Mouse (Mus musculus): ENCODE results near the gene Mfsd11. TPM values are rescaled to one million over a fixed set of nuclear protein-coding genes. Genes with fewer than 3 reads are reported as not detected.

Gene Mfsd11
- polyA plus RNA-seq, 1 experiment from 2014 or later = 27.9 TPM

DNA sequence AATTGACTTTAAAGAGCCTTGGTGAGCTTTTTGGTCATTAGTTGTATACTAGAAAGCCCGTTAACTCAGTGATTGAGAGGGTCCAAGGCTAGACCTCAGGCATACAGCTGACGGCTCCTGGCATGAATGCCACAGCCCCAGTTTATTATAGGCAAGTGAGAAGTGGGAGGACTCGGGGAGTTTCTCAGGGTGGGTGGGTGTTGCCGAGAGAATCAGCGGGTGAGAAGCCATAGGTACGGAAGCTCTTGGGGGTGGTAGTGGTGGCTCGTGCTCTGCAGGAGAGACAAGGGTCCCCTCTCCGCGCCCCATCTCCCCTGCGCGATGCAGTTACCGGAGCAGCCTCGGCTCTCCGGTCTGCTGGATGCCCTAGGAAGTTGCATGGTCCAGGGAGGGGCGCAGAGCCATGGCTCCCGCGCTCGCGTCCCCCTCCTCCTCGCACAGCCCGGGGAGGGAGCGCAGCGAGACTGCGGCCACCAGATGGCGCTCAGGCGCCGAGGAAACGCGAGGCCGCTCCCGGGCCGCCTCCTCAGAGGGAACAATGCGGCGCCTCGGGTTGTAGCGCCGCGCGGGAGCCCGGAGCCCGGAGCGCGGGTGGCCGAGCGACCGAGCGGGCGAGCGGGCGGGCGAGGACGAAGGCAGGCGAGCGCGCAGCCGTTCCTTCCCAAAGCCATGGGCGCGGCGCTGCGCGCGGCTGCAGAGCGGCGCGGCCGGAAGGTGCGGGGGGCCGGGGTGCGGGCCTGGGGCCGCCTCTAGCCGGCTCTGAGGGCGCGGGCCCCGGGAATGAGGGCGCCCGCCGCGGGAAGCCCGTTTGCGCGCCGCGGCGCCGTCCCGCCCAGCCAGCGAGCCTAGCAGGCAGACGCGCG is 66.3 kb downstream of the Mfsd11 start, which contains the start of gene Mgat5b:
Mgat5b (plus strand) TSS at position 541 of the 863 bp plus-strand sequence.
- ATAC-seq (replicated peaks; ENCODE audit: low FRiP score) (peak; percentile 90), DNase-seq (ENCODE audit: low spot score) (peak; percentile 96)
- Histone ChIP-seq H3K27me3 (ENCODE audit: control insufficient read depth, insufficient read depth, low read length) (peaks cover 16% of the 10 kb centered on the region), H3K9me3 (ENCODE audit: control insufficient read depth, low read length) (no peaks in the 10 kb centered on the region), H3K4me2 (ENCODE audit: low read depth, low read length, severe bottlenecking) (peak within 1 kb of the TSS; percentile 98), H3K4me3 (ENCODE audit: low read depth, low read length) (peak within 1 kb of the TSS; percentile 73), H3K4me1 (replicated peaks; ENCODE audit: control insufficient read depth, insufficient read depth, low read length) (peaks cover 6% of the 10 kb centered on the region; the same call in 1 of the 2 replicates), H3K27ac (ENCODE audit: low read depth, low read length) (peak within 1 kb of the TSS; percentile 37; the same call in 1 of the 2 replicates), H3K36me3 (ENCODE audit: control insufficient read depth, insufficient read depth, low read length) (no peaks in the 10 kb centered on the region), H3K9ac (ENCODE audit: low read length) (peak within 1 kb of the TSS; percentile 99)
- WGBS = 1% methylated on average over 87 of the region's 90 CpGs

DNA sequence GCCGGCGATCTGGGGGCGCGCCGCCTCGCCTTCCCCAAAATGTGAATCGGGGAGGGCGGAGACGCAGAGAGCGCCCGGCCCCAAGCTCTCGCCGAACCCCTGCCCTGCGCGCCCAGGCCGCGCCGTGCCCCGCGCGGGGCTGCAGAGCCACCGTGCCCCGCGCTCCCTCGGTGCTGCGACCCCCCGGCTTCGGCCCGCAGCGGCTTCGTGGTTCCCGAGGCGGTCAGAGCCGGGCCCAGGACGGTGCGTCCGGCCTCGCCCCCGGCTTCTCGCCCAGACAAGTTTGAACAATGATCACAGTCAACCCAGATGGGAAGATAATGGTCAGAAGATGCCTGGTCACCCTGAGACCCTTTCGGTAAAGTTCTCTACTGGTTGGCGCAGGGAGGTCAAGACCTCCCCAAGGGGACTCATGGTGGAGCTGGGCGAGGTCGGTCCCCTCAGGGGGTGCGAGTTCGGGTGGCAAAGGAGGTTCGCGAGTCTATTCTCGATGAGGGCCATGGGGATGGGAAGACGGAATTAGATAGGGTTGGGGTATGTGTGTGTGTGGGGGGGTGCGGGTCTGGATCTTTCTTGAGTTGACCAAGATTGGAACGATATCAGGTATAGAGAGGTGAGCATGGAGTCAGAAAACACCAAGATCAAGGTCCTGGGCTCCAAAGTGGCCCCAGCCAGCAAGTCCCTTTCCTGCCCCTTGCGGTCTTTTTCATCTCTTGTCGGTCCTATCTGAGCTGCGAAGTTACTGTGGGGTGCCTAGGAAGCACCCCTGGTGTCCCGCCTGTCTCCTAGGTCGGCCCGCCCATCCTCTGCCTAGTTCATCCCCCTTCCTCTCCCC is 67.2 kb downstream of the Mfsd11 start:
- peaks cover 16% of the 10 kb centered on the region for H3K27me3 ChIP-seq (ENCODE audit: control insufficient read depth, insufficient read depth, low read length)
- ATAC-seq (replicated peaks; ENCODE audit: low FRiP score) (peak; percentile 34), DNase-seq (ENCODE audit: low spot score) (no peak)
- 1% methylated on average over 58 of the region's 58 CpGs for WGBS
- peak overlapping the region; percentile 73 for H3K4me3 ChIP-seq (ENCODE audit: low read depth, low read length)
- H3K36me3 ChIP-seq (ENCODE audit: control insufficient read depth, insufficient read depth, low read length) = no peaks in the 10 kb centered on the region
- H3K9me3 ChIP-seq (ENCODE audit: control insufficient read depth, low read length) = no peaks in the 10 kb centered on the region
- H3K27ac ChIP-seq (ENCODE audit: low read depth, low read length) = 0 out of 2 replicates have a peak overlapping the region, but pooled peaks have one; percentile 37
- peaks cover 6% of the 10 kb centered on the region; the same call in 1 of the 2 replicates for H3K4me1 ChIP-seq (replicated peaks; ENCODE audit: control insufficient read depth, insufficient read depth, low read length)
- peak overlapping the region; percentile 99 for H3K9ac ChIP-seq (ENCODE audit: low read length)
- H3K4me2 ChIP-seq (ENCODE audit: low read depth, low read length, severe bottlenecking) = peak overlapping the region; percentile 98

DNA sequence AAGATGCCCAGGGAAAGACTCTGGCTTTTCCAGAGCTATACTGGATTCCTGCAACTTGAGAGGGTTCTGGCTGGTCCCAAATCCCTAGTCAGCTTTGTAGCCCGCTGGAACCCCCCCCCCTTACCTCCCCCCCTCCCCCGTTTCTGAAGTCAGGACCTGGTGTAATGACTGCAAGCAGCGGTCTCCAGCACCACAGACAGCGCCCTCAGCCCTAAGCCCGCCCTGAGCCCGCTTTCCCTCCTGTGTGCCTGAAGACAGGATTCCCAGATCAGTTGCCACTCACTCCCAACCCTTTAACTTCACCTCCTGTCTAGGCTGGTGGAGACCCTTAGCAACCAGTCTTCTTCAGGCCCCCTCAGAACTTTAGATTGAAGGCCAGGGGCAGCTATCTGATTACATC is 68.5 kb downstream of the Mfsd11 start:
- H3K27me3 ChIP-seq (ENCODE audit: control insufficient read depth, insufficient read depth, low read length) = peaks cover 16% of the 10 kb centered on the region
- peak overlapping the region; percentile 98 for H3K4me2 ChIP-seq (ENCODE audit: low read depth, low read length, severe bottlenecking)
- DNase-seq (ENCODE audit: low spot score) (peak; percentile 75), ATAC-seq (replicated peaks; ENCODE audit: low FRiP score) (no peak)
- no peak overlapping the region; the same call in 1 of the 2 replicates for H3K9ac ChIP-seq (ENCODE audit: low read length)
- peaks cover 6% of the 10 kb centered on the region; the same call in 1 of the 2 replicates for H3K4me1 ChIP-seq (replicated peaks; ENCODE audit: control insufficient read depth, insufficient read depth, low read length)
- H3K4me3 ChIP-seq (ENCODE audit: low read depth, low read length) = peak overlapping the region; percentile 73; the same call in 1 of the 2 replicates
- no peak overlapping the region for H3K27ac ChIP-seq (ENCODE audit: low read depth, low read length)
- no peaks in the 10 kb centered on the region for H3K9me3 ChIP-seq (ENCODE audit: control insufficient read depth, low read length)
- 8% methylated on average over 6 of the region's 6 CpGs for WGBS
- no peaks in the 10 kb centered on the region for H3K36me3 ChIP-seq (ENCODE audit: control insufficient read depth, insufficient read depth, low read length)

DNA sequence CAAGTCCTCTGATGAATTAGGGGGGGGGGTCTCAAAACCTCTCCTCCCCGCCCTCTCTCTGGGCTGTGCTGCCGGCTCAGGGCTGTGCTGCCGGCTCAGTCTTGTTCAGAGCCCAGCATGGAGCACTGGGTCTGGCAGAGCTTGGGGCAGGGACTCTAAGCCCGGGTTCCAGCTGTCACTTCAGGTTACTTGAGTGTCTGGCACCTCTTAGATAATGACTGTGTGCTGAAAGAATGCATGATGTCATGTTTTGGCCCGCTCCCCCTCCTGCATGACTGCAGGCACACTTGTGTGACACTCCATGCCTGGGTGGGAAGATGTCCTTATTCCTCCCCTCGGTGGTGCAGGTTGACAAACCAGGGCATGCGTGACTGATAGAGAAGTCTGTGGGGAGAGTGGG is 69.8 kb downstream of the Mfsd11 start:
- H3K9ac ChIP-seq (ENCODE audit: low read length) = no peak overlapping the region; the same call in 1 of the 2 replicates
- WGBS = 52% methylated on average over 7 of the region's 7 CpGs
- H3K27ac ChIP-seq (ENCODE audit: low read depth, low read length) = no peak overlapping the region
- DNase-seq (ENCODE audit: low spot score) (no peak), ATAC-seq (replicated peaks; ENCODE audit: low FRiP score) (no peak; the same call in 1 of the 2 replicates)
- no peaks in the 10 kb centered on the region for H3K9me3 ChIP-seq (ENCODE audit: control insufficient read depth, low read length)
- peaks cover 11% of the 10 kb centered on the region for H3K27me3 ChIP-seq (ENCODE audit: control insufficient read depth, insufficient read depth, low read length)
- H3K36me3 ChIP-seq (ENCODE audit: control insufficient read depth, insufficient read depth, low read length) = no peaks in the 10 kb centered on the region
- H3K4me1 ChIP-seq (replicated peaks; ENCODE audit: control insufficient read depth, insufficient read depth, low read length) = peaks cover 6% of the 10 kb centered on the region; the same call in 1 of the 2 replicates
- H3K4me3 ChIP-seq (ENCODE audit: low read depth, low read length) = no peak overlapping the region
- H3K4me2 ChIP-seq (ENCODE audit: low read depth, low read length, severe bottlenecking) = no peak overlapping the region

Other genes with a start within 250 kb of the Mfsd11 start
- gene Rhbdf2, start 225.4 kb upstream of the Mfsd11 start, polyA plus RNA-seq (2014; fragmentation: Nextera tagmentation; extraction: Ambion mirVana) = 2.5 and 2.7 TPM in 2 replicates
- gene Prcd, start 198.9 kb upstream of the Mfsd11 start, polyA plus RNA-seq (2014; fragmentation: Nextera tagmentation; extraction: Ambion mirVana) = 0.23 and 0.67 TPM in 2 replicates
- gene Cygb, start 198.1 kb upstream of the Mfsd11 start, polyA plus RNA-seq (2014; fragmentation: Nextera tagmentation; extraction: Ambion mirVana) = 1.7 TPM in 2 replicates
- not detected in 2 replicates for gene St6galnac1, start 76.9 kb upstream of the Mfsd11 start, polyA plus RNA-seq (2014; fragmentation: Nextera tagmentation; extraction: Ambion mirVana)
- 16.8 and 19.6 TPM in 2 replicates for gene Mxra7, start 24.4 kb upstream of the Mfsd11 start, polyA plus RNA-seq (2014; fragmentation: Nextera tagmentation; extraction: Ambion mirVana)
- gene Mettl23, start 9.2 kb upstream of the Mfsd11 start, polyA plus RNA-seq (2014; fragmentation: Nextera tagmentation; extraction: Ambion mirVana) = 67.6 and 70.4 TPM in 2 replicates
- 86.8 and 99.5 TPM in 2 replicates for gene Jmjd6, start 9.0 kb upstream of the Mfsd11 start, polyA plus RNA-seq (2014; fragmentation: Nextera tagmentation; extraction: Ambion mirVana)
- 1,008 and 1,039 TPM in 2 replicates for gene Srsf2, start 654 bp downstream of the Mfsd11 start, polyA plus RNA-seq (2014; fragmentation: Nextera tagmentation; extraction: Ambion mirVana)
- 9.3 and 11.8 TPM in 2 replicates for gene Mgat5b, start 66.4 kb downstream of the Mfsd11 start, polyA plus RNA-seq (2014; fragmentation: Nextera tagmentation; extraction: Ambion mirVana)

All from forebrain, embryonic 11.5 days (tissue).